Mouse (Mus musculus): ENCODE measurements around the gene Pbxip1.
A peak's percentile ranks its signal among the peaks of the same experiment; 100 is the strongest.

GRCm38 (mm10) chr3:89481488-89481887, 45.0 kb downstream of the Pbxip1 start:
- TF ChIP-seq CTCF (IDR thresholded peaks at IDR 0.05; ENCODE audit: low read depth) (peak; percentile 82), EP300 (optimal IDR thresholded peaks at IDR 0.05) (no peak)
